Mouse (Mus musculus): ENCODE measurements around the gene Metap2. TPM values are rescaled to one million over a fixed set of nuclear protein-coding genes. Genes with fewer than 3 reads are reported as not detected.
A peak's percentile ranks its signal among the peaks of the same experiment; 100 is the strongest.

The Metap2 gene
- total RNA-seq (2021): 100 to 1,000 TPM; 111 to 126 TPM
- long read RNA-seq, experiment 1, full-length matches to known transcripts: 87 of 106 reads
- long read RNA-seq, experiment 1, partial matches to known transcripts: 4 of 106 reads
- long read RNA-seq, experiment 1, other reads (novel, unspliced or antisense): 15 of 106 reads
- long read RNA-seq, experiment 2, full-length matches to known transcripts: 76 of 85 reads
- long read RNA-seq, experiment 2, partial matches to known transcripts: 1 of 85 reads
- long read RNA-seq, experiment 2, other reads (novel, unspliced or antisense): 8 of 85 reads

- intact Hi-C loops (cut with DNase I): no loop called here
- no peak for TF ChIP-seq CTCF (IDR thresholded peaks at IDR 0.05)
- DNase-seq (ENCODE audit: extremely low spot score in 1 of 2, low spot score in 2 of 2): no peak
- no peak within 1 kb of the TSS for H3K27ac ChIP-seq
- H3K4me3 ChIP-seq: no peak within 1 kb of the TSS
These were observed at the start of gene Metap2 for GRCm38 (mm10) chr10:93897043-93897646. TSS of gene Metap2 (minus strand) at chr10:93897093.

GRCm38 (mm10) chr10:93945843-93946499 lies 49.1 kb upstream of the Metap2 start:
- Histone ChIP-seq H3K27ac (no peak overlapping the region), H3K4me3 (no peak overlapping the region)
- intact Hi-C loops (cut with DNase I): loop anchor here (10.0 kb wide), 1 partner anchor 169 kb away; no protein-coding TSS in a partner anchor
- DNase-seq (ENCODE audit: extremely low spot score in 1 of 2, low spot score in 2 of 2): no peak
- TF ChIP-seq CTCF (IDR thresholded peaks at IDR 0.05): no peak

GRCm38 (mm10) chr10:93945364-93945763 lies 48.5 kb upstream of the Metap2 start:
- no peak overlapping the region for H3K27ac ChIP-seq
- no peak overlapping the region for H3K4me3 ChIP-seq
- peak; percentile 53 for TF ChIP-seq CTCF (IDR thresholded peaks at IDR 0.05)
- intact Hi-C loops (cut with DNase I): loop anchor here (10.0 kb wide), 1 partner anchor 169 kb away; no protein-coding TSS in a partner anchor
- DNase-seq (ENCODE audit: extremely low spot score in 1 of 2, low spot score in 2 of 2): no peak

- intact Hi-C loops (cut with DNase I): loop anchor here (10.0 kb wide), 1 partner anchor 171 kb away; no protein-coding TSS in a partner anchor
- Histone ChIP-seq H3K27ac (no peak overlapping the region), H3K4me3 (no peak overlapping the region)
- no peak for DNase-seq (ENCODE audit: extremely low spot score in 1 of 2, low spot score in 2 of 2)
- TF ChIP-seq CTCF (IDR thresholded peaks at IDR 0.05): no peak
These were observed 47.3 kb upstream of the Metap2 start for GRCm38 (mm10) chr10:93944241-93944640.

- no peak for DNase-seq (ENCODE audit: extremely low spot score in 1 of 2, low spot score in 2 of 2)
- Histone ChIP-seq H3K27ac (no peak overlapping the region), H3K4me3 (no peak overlapping the region)
- TF ChIP-seq CTCF (IDR thresholded peaks at IDR 0.05): no peak
- intact Hi-C loops (cut with DNase I): loop anchor here (10.0 kb wide), 1 partner anchor 175 kb away; no protein-coding TSS in a partner anchor
These were observed 43.4 kb upstream of the Metap2 start for GRCm38 (mm10) chr10:93940279-93940678.

- H3K4me3 ChIP-seq: no peak overlapping the region
- H3K27ac ChIP-seq: no peak overlapping the region
- no peak for DNase-seq (ENCODE audit: extremely low spot score in 1 of 2, low spot score in 2 of 2)
- intact Hi-C loops (cut with DNase I): loop anchor here (10.0 kb wide), 1 partner anchor 175 kb away; no protein-coding TSS in a partner anchor
- no peak for TF ChIP-seq CTCF (IDR thresholded peaks at IDR 0.05)
These were observed 42.8 kb upstream of the Metap2 start for GRCm38 (mm10) chr10:93939676-93940075.

- intact Hi-C loops (cut with DNase I): no loop called here
These were observed 42.0 kb upstream of the Metap2 start for GRCm38 (mm10) chr10:93938844-93939271.

GRCm38 (mm10) chr10:93933980-93934379 lies 37.1 kb upstream of the Metap2 start:
- peak; percentile 14 to 18 for DNase-seq (ENCODE audit: extremely low spot score in 1 of 2, low spot score in 2 of 2)
- intact Hi-C loops (cut with DNase I): no loop called here
- H3K4me3 ChIP-seq: no peak overlapping the region
- H3K27ac ChIP-seq: no peak overlapping the region
- no peak for TF ChIP-seq CTCF (IDR thresholded peaks at IDR 0.05)

More at GRCm38 (mm10) chr10:93938844-93939271, 42.0 kb upstream of the Metap2 start:
- Histone ChIP-seq H3K4me3 (no peak overlapping the region), H3K27ac (no peak overlapping the region)
- no peak for DNase-seq (ENCODE audit: extremely low spot score in 1 of 2, low spot score in 2 of 2)
- TF ChIP-seq CTCF (IDR thresholded peaks at IDR 0.05): no peak

- Histone ChIP-seq H3K27ac (no peak overlapping the region), H3K4me3 (no peak overlapping the region)
- no peak for DNase-seq (ENCODE audit: extremely low spot score in 1 of 2, low spot score in 2 of 2)
- TF ChIP-seq CTCF (IDR thresholded peaks at IDR 0.05): no peak
- intact Hi-C loops (cut with DNase I): no loop called here
These were observed 36.0 kb upstream of the Metap2 start for GRCm38 (mm10) chr10:93932861-93933260.

GRCm38 (mm10) chr10:93932020-93932419 lies 35.1 kb upstream of the Metap2 start:
- intact Hi-C loops (cut with DNase I): no loop called here
- no peak for DNase-seq (ENCODE audit: extremely low spot score in 1 of 2, low spot score in 2 of 2)
- TF ChIP-seq CTCF (IDR thresholded peaks at IDR 0.05): no peak
- H3K27ac ChIP-seq: no peak overlapping the region
- H3K4me3 ChIP-seq: no peak overlapping the region

GRCm38 (mm10) chr10:93931431-93931830 lies 34.5 kb upstream of the Metap2 start:
- H3K27ac ChIP-seq: no peak overlapping the region
- TF ChIP-seq CTCF (IDR thresholded peaks at IDR 0.05): no peak
- intact Hi-C loops (cut with DNase I): no loop called here
- H3K4me3 ChIP-seq: no peak overlapping the region
- no peak for DNase-seq (ENCODE audit: extremely low spot score in 1 of 2, low spot score in 2 of 2)

- intact Hi-C loops (cut with DNase I): no loop called here
- H3K4me3 ChIP-seq: no peak overlapping the region
- H3K27ac ChIP-seq: no peak overlapping the region
- no peak for DNase-seq (ENCODE audit: extremely low spot score in 1 of 2, low spot score in 2 of 2)
- TF ChIP-seq CTCF (IDR thresholded peaks at IDR 0.05): no peak
These were observed 33.4 kb upstream of the Metap2 start for GRCm38 (mm10) chr10:93930236-93930824.

Data from left cerebral cortex, adult 2 months (tissue).